Mouse (Mus musculus) small intestine, adult 2 months (tissue): ENCODE results near the gene Vsnl1. TPM values are rescaled to one million over a fixed set of nuclear protein-coding genes. Genes with fewer than 3 reads are reported as not detected.
A peak's percentile ranks its signal among the peaks of the same experiment; 100 is the strongest.

ENCODE experiments used
- H3K27ac ChIP-seq: fragments of 200-500 bp; 2 replicates; pipeline ENCODE4 v1.5.1; 2012; ENCODE audit warnings: low read depth, low read length, control low read depth, inconsistent platforms; ENCODE audit not compliant: insufficient read depth
- H3K27me3 ChIP-seq: fragments of 200-500 bp; 2 replicates; pipeline ENCODE4 v1.6.1; 2012; ENCODE audit warnings: mild to moderate bottlenecking, moderate library complexity, low read length, inconsistent platforms; ENCODE audit not compliant: control insufficient read depth, insufficient read depth
- H3K36me3 ChIP-seq: fragments of 200-500 bp; 2 replicates; pipeline ENCODE4 v1.6.1; 2012; ENCODE audit warnings: mild to moderate bottlenecking, low read length, control low read depth, inconsistent platforms; ENCODE audit not compliant: control insufficient read depth, insufficient read depth
- H3K4me1 ChIP-seq: fragments of 200-500 bp; 2 replicates; pipeline ENCODE4 v1.6.1; 2012; ENCODE audit warnings: low read length, inconsistent platforms, mixed read lengths; ENCODE audit not compliant: control insufficient read depth, insufficient read depth, insufficient read length
- H3K4me3 ChIP-seq: fragments of 200-500 bp; 2 replicates; pipeline ENCODE4 v1.5.1; 2012; ENCODE audit warnings: low read depth, mild to moderate bottlenecking, control low read depth, inconsistent platforms, low read length, moderate library complexity
- CTCF ChIP-seq: fragments of 200-500 bp; IDR thresholded peaks from 2 replicates; pipeline ENCODE4 v1.5.1; 2012; ENCODE audit warnings: low read depth, mild to moderate bottlenecking, control low read depth, inconsistent platforms, low read length, moderate library complexity, mixed read lengths; ENCODE audit not compliant: insufficient replicate concordance, insufficient read length; ENCODE audit errors: extremely low read depth
- POLR2A ChIP-seq: fragments of 200-500 bp; IDR thresholded peaks from 2 replicates; pipeline ENCODE4 v1.6.1; 2012; ENCODE audit warnings: low read depth, mild to moderate bottlenecking, control low read depth, inconsistent platforms, low read length, moderate library complexity
- WGBS: fragments of 180-500 bp; shearing (Covaris S2); methylation state at CpG from one replicate; pipeline ENCODE4 v1.1.7; 2018; 5-methylcytosine and 5-hydroxymethylcytosine counted together
- polyA plus RNA-seq: library from polyadenylated mRNA; depleted of rRNA; stranded (reverse); fragments of >200 nt; gene quantifications from 2 replicates; pipeline ENCODE4 v1.2.3, GENCODE M21; 2012; rRNA removed

Gene Vsnl1
- 0.13 and 0.14 TPM in 2 replicates for polyA plus RNA-seq

DNA sequence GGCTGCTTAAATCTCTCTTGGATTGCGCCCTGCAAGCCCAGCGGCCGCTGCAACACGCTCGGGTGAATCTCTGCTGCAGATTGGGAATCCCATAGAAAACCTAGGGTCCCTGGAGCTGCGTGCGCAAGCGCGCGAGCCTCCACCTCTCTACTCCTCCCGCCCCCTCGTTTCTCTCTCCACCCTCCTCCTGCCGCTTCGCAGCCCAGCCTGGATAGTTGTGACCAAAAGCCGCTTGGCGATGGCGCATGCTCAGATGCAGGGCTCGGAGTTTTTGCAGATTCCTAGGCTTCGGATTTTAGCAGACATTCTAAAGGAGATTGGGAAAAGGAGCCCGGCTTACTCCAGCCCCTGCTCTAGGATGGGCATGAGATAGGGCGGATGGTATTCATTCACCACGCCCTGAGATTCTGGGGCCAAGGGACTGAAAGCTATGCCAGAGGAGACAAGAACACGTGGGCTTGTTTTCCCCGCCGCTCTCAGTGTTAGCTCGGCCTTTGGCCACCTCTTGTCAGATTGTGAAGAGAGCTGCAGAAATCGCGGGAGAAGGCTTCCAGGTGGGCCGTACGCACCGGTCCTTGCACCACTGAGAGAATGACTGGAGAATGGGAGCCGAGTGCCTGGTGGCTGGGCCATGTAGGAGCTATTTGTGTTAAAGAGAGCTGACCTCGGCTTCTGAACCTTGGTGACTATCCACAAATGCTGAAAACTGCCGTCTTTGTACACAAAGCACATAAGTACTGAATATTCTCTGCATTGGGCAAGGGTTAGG, at the start of gene Vsnl1:
Vsnl1 (minus strand) TSS at position 117 of the 769 bp plus-strand sequence.
- Histone ChIP-seq H3K36me3 (no peaks in the 10 kb centered on the region), H3K27ac (no peak within 1 kb of the TSS), H3K4me3 (peak within 1 kb of the TSS; percentile 10), H3K4me1 (no peaks in the 10 kb centered on the region; the same call in 1 of the 2 replicates), H3K27me3 (peaks cover 5% of the 10 kb centered on the region)
- WGBS: 3% methylated on average over 34 of the region's 34 CpGs
- no peak for TF ChIP-seq POLR2A
- TF ChIP-seq CTCF: no peak

- Histone ChIP-seq H3K27ac (no peak overlapping the region), H3K4me3 (no peak overlapping the region), H3K27me3 (no peaks in the 10 kb centered on the region), H3K4me1 (no peaks in the 10 kb centered on the region; the same call in 1 of the 2 replicates), H3K36me3 (no peaks in the 10 kb centered on the region)
- WGBS: 81% methylated on average over 4 of the region's 4 CpGs
- no peak for TF ChIP-seq POLR2A
- TF ChIP-seq CTCF: no peak
Measured at GRCm38 (mm10) chr12:11456632-11457031, 20.2 kb upstream of the Vsnl1 start.

DNA sequence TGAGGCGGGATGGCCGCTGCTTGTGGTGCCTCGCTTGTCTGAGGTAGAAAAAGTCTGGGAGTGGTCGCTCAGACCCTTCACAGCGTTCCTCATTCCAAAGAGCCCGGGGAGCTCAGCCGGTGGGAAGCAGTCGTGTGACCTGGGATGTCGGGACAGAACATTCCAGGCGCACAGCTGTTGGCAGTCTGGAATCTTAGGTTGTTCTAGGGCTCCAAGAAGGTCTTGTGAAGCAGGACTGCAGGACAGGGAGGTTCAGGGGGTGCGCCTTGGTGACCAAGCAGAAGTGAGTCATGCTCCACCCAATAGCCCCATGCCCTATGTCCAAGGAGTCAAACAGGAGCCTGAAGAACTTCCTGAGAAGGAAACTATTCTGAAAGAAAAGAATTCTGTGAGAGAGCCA, 19.8 kb upstream of the Vsnl1 start:
- no peaks in the 10 kb centered on the region; the same call in 1 of the 2 replicates for H3K4me1 ChIP-seq
- no peak overlapping the region for H3K27ac ChIP-seq
- H3K4me3 ChIP-seq: 0 out of 2 replicates have a peak overlapping the region, but pooled peaks have one; percentile 17
- 8% methylated on average over 11 of the region's 11 CpGs for WGBS
- no peaks in the 10 kb centered on the region for H3K27me3 ChIP-seq
- TF ChIP-seq CTCF: no peak
- no peak for TF ChIP-seq POLR2A
- H3K36me3 ChIP-seq: no peaks in the 10 kb centered on the region

- H3K4me1 ChIP-seq: no peaks in the 10 kb centered on the region; the same call in 1 of the 2 replicates
- H3K4me3 ChIP-seq: 0 out of 2 replicates have a peak within 1 kb of the TSS, but pooled peaks have one; percentile 17
- TF ChIP-seq POLR2A: no peak
- TF ChIP-seq CTCF: no peak
- WGBS: 4% methylated on average over 40 of the region's 40 CpGs
- no peaks in the 10 kb centered on the region for H3K36me3 ChIP-seq
- H3K27me3 ChIP-seq: no peaks in the 10 kb centered on the region
- H3K27ac ChIP-seq: no peak within 1 kb of the TSS
Measured at GRCm38 (mm10) chr12:11455549-11456194, 19.3 kb upstream of the Vsnl1 start, which contains the start of gene Rad51ap2. Rad51ap2 (plus strand) TSS chr12:11456079.

DNA sequence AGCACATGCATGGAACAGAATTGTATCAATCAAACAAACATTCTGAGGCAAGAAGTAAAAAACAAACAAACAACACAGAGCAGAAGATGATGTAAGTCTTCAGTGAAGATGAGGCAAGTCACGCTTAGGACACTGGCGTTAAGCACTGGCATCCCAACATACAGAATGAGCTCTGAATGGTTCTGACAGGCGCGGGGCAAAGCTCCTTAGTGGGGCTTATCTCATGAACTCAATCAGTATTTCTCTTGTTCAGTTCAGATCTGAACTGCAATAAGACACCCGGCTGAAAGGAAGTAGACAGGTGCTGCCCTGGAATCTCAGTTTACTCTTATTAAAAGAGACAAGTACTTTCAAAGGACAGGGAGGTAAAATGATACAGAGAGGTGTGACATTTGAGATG, 17.7 kb upstream of the Vsnl1 start:
- 59% methylated on average over 5 of the region's 5 CpGs for WGBS
- H3K27me3 ChIP-seq: no peaks in the 10 kb centered on the region
- H3K36me3 ChIP-seq: no peaks in the 10 kb centered on the region
- no peaks in the 10 kb centered on the region; the same call in 1 of the 2 replicates for H3K4me1 ChIP-seq
- no peak overlapping the region for H3K4me3 ChIP-seq
- TF ChIP-seq CTCF: no peak
- no peak for TF ChIP-seq POLR2A
- no peak overlapping the region for H3K27ac ChIP-seq

GRCm38 (mm10) chr12:11437907-11438447, 1.6 kb upstream of the Vsnl1 start:
- peaks cover 5% of the 10 kb centered on the region for H3K27me3 ChIP-seq
- WGBS: 34% methylated on average over 23 of the region's 23 CpGs
- no peak overlapping the region for H3K4me3 ChIP-seq
- H3K36me3 ChIP-seq: no peaks in the 10 kb centered on the region
- H3K27ac ChIP-seq: no peak overlapping the region
- TF ChIP-seq CTCF (no peak), POLR2A (no peak)
- no peaks in the 10 kb centered on the region; the same call in 1 of the 2 replicates for H3K4me1 ChIP-seq

GRCm38 (mm10) chr12:11437266-11437906, 973 bp upstream of the Vsnl1 start:
- Histone ChIP-seq H3K4me1 (no peaks in the 10 kb centered on the region; the same call in 1 of the 2 replicates), H3K36me3 (no peaks in the 10 kb centered on the region), H3K27me3 (peaks cover 5% of the 10 kb centered on the region), H3K27ac (no peak overlapping the region), H3K4me3 (no peak overlapping the region)
- TF ChIP-seq CTCF: peak; percentile 47; the same call in 1 of the 2 replicates
- no peak for TF ChIP-seq POLR2A
- WGBS: 22% methylated on average over 17 of the region's 17 CpGs
